Mouse (Mus musculus) gastrocnemius, adult 18-20 months (tissue): ENCODE measurements around the gene Rasgef1c. TPM values are rescaled to one million over a fixed set of nuclear protein-coding genes. Genes with fewer than 3 reads are reported as not detected.

Experiments used
- DNase-seq: peaks from one replicate; pipeline ENCODE4 v3.0.0; 2021; ENCODE audit warnings: low spot score
- microRNA-seq: library from miRNA; unstranded; fragments of <30 nt; microRNA quantifications from one replicate; pipeline ENCODE4 v1.2.0, GENCODE M21; 2021
- total RNA-seq, 2 experiments: library from RNA; stranded (reverse); gene quantifications; 2 replicates each; pipeline ENCODE4 v1.2.3; 2021

The Rasgef1c gene
- total RNA-seq, 2 experiments from 2014 or later: 0.14 to 0.33 TPM

DNA sequence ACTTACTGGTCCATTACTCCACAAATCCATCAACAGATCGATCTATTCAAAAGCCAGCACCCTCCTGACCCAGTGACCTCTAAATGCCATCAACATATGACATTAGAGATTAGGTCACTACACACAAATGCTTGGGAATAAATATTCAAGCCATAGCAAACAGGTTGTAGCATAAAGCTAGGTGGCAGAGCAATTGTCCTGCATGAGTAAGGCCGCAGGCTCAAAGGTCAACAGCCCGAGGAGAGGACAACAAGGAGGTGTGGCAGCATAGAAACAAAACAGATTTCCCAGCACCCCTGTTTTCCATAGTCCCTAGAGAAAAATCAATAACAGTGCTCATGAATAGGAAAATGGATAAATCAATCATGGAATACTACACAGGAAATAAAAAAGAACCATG, 120.5 kb downstream of the Rasgef1c start:
- no peak for DNase-seq

DNA sequence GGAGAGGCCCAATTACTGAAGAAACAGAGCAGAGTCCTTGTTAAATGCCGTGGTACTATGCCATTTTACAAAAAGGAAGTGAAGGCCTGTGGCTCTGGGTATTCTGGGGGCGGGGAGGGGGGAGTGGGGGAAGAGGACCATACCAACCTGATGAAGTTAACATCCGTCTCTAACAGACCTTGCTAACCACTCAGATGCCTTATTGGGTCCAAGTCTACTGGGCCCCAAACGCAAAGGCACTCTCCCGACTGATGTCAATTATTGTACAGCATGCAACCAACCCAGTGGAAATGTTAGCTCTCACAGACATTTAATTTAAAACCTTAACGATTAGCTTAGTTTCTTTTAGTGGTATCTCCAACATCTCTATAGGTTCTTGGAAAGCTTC, 122.8 kb downstream of the Rasgef1c start:
- no peak for DNase-seq

DNA sequence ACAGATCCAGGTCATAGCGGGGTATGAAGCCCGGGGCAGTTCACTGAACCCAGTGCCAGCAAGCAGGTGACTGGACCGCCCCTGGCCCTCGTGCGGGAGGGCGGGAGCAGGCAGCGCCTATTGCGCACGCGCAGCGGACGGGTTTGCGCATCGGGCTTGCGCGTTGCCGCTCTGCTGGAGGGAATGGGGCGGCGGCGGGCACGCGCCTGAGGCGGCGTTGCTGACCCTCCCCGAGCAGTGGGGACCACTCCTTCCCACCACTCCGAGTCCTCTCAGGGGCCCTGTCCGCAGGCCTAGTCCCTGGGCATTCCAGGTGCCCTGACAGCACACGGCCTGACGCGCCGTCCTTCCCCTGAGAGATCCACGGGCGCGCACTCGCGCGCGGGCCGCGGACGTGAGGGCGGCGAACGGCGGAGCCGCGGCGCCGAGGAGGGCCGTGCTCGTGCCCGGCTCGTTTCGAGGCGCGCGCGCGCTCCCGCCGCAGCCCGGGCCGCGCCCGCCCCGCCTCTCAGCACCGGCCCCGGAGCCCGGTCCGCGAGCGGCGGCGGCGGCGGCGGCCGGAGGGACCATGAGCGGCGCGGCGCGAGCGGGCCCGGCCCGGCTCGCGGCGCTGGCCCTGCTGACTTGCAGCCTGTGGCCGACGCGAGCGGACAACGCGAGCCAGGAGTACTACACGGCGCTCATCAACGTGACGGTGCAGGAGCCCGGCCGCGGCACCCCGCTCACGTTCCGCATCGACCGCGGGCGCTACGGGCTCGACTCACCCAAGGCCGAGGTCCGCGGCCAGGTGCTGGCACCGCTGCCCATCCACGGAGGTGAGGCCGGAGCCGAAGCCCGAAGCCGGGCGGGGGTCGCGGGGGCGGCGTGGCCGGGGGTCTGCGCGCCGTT, 123.4 kb downstream of the Rasgef1c start, which contains the start of gene Rnf130:
Gene Rnf130, plus strand, starts transcription at position 514 of the 888 bp plus-strand sequence.
- peak; percentile 94 for DNase-seq

DNA sequence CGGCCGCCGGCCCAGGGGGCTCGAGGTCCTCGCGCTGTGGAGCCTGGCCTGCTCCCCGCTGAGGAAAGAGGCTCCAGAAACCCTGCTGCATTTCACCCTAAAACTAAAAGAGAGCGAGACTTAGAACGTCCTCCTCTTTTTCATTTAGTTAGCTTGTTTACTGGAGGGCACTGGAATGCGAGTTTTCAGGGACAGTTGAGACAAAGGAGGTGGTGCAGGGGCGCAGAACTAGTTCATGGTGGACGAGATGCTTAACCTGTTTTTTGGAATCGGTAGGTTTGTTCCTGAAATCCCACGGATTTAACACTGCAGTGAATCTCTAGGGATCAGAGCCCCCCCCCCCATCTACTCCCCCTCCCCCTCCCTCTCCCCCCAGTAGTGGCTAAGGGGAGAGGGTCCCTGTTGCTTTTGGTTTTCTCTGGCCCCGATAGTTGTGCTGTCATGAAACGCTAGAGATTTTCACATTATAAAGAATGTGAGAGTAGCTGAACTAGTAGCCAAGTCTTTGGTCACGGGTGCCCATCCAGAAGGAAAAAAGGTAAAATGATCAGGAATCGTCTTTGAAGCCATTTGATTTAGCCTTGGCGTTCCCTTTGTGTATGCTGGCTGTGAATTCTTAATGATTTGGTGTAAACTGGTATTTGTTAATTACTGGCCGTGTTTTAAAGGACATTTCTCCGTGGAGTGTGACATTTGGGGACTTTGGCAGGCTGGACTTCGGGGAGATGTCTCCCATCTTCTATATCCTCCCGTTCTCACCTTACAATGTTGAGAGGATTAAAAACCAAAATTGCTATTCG, 124.3 kb downstream of the Rasgef1c start:
- no peak for DNase-seq

DNA sequence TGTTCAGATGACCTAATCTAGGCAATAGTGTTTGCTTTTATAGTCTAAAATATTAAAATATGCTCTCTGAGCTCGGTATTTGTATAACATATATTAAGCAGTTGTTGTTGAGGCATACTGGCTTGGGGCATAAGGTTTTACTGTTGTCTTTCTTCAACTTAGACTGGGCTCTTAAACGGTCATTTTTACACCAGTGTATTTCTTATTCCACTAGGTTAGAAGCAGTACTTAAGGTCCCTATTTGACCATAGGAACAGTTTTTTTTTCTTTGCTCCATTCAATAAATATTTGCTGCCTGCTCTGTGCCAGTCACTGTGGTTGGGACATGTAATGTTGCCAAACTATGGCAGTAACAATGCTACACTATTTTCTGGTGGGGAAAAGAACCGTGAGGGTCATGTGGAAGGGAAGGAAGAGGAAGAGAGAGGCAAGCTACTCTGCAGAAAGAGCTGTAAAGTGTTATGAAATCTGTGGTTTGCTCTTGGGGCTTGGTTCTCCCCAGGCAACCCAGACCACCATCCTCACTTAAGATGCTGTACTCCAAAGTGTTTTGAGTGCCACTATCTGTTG, 125.0 kb downstream of the Rasgef1c start:
- DNase-seq: no peak

DNA sequence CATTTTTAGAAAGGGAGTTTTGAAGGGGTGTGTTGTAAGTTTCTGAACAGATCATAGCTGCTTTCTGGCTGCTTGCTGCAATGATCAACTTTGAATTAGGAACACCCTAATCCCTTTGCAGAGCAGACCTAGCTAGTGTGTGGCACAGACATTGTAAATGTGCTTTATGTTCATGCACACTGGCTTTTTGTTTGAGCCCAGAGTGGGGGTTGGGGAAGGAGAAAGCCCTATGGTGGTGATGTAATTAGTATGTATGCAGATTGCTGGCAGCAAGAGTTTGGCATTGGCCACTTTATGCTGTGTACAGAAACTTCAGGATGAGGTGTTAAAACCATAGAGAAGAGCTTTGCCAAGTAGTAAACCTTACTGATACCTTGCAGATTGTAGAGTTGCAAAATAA, 126.8 kb downstream of the Rasgef1c start:
- DNase-seq: no peak

Small RNAs within 50 kb of the gene (microRNA-seq; reads per million reads assigned to microRNA genes)
- not detected for gene Gm23492

Other genes with a start within 250 kb of the Rasgef1c start
- gene Scgb3a1, start 238.2 kb upstream of the Rasgef1c start, total RNA-seq: not detected
- 10 to 100 TPM; 10.4 to 10.7 TPM for gene Cnot6, start 189.1 kb upstream of the Rasgef1c start, total RNA-seq
- 10 to 100 TPM in 1 of 2 experiments, 1 to 10 TPM in 1; 4.6 to 11.7 TPM for gene Gfpt2, start 107.7 kb upstream of the Rasgef1c start, total RNA-seq
- 10 to 100 TPM; 51.3 to 52.6 TPM for gene Mapk9, start 55.1 kb upstream of the Rasgef1c start, total RNA-seq
- 10 to 100 TPM; 47.8 to 53.2 TPM for gene Rnf130, start 123.5 kb downstream of the Rasgef1c start, total RNA-seq
- 10 to 100 TPM; 21.3 to 22.8 TPM for gene Tbc1d9b, start 229.6 kb downstream of the Rasgef1c start, total RNA-seq